Mouse (Mus musculus) cerebellum, adult 2 months (tissue): ENCODE measurements at regions not wholly inside any gene's neighbourhood (a gene's known extent, or its start where the extent isn't known, plus 50 kb on each side); places are given as distances from the start of the nearest gene placed in this dataset.

Experiments used
- CTCF ChIP-seq: fragments of 200-500 bp; IDR thresholded peaks from 2 replicates; pipeline ENCODE4 v1.5.1; 2011; ENCODE audit warnings: low read depth, mild to moderate bottlenecking, control low read depth, low read length, moderate library complexity, borderline replicate concordance; ENCODE audit not compliant: insufficient read depth
- POLR2A ChIP-seq: fragments of 200-500 bp; IDR thresholded peaks from 2 replicates; pipeline ENCODE4 v1.6.1; 2011; ENCODE audit warnings: low read length, control low read depth, borderline replicate concordance; ENCODE audit not compliant: insufficient read depth

DNA sequence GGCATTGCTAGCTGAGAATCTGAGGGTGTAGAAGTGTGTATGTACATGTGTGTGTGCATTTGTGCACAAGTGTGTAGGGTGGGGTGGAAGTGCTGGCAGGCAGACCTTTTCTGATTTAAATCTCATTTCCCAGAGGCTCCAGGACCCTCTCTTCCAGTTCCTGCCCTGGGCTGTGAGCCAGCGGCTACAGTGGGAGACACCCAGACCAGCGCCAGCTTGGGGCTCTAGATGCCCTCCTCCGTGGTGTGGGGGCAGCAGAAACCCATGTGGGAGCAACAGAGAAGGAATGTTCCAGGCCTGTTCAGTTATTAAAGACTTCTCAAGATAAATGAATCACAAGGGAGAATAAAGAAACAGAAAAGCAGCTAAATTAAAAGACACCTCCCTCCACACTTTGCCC is 64.1 kb upstream of the Podxl start:
- TF ChIP-seq POLR2A (no peak), CTCF (no peak)
